Mouse (Mus musculus) kidney, embryonic 14.5 days (tissue): ENCODE results near the gene Arhgap19. TPM values are rescaled to one million over a fixed set of nuclear protein-coding genes. Genes with fewer than 3 reads are reported as not detected.

Experiments
- ATAC-seq: fragments of 200-750 bp; cut with Nextera tagmentation; 2 replicates; pipeline ENCODE4 v1.8.0; 2017; ENCODE audit warnings: moderate number of reproducible peaks, mild to moderate bottlenecking, moderate TSS enrichment, moderate library complexity; ENCODE audit not compliant: low FRiP score, low TSS enrichment
- H3K27ac ChIP-seq: fragments of 300-500 bp; sonication (generic); 2 replicates; pipeline ENCODE4 v1.5.1; 2014; ENCODE audit warnings: low read depth, mild to moderate bottlenecking, low read length, moderate library complexity, mixed read lengths
- H3K27me3 ChIP-seq: fragments of 300-500 bp; sonication (generic); 2 replicates; pipeline ENCODE4 v1.6.1; 2014; ENCODE audit warnings: mild to moderate bottlenecking, low read length; ENCODE audit not compliant: control insufficient read depth, insufficient read depth
- H3K36me3 ChIP-seq: fragments of 300-500 bp; sonication (generic); 2 replicates; pipeline ENCODE4 v1.6.1; 2014; ENCODE audit warnings: low read length, mixed read lengths; ENCODE audit not compliant: control insufficient read depth, insufficient read depth
- H3K4me1 ChIP-seq: fragments of 300-500 bp; sonication (generic); 2 replicates; pipeline ENCODE4 v1.6.1; 2014; ENCODE audit warnings: low read length, mixed read lengths; ENCODE audit not compliant: control insufficient read depth, insufficient read depth
- H3K4me2 ChIP-seq: fragments of 300-500 bp; sonication (generic); replicated peaks from 2 replicates; pipeline ENCODE4 v1.6.1; 2014; ENCODE audit warnings: low read depth, mild to moderate bottlenecking, low read length
- H3K4me3 ChIP-seq: fragments of 300-500 bp; sonication (generic); 2 replicates; pipeline ENCODE4 v1.5.1; 2014; ENCODE audit warnings: mild to moderate bottlenecking, low read length
- H3K9ac ChIP-seq: fragments of 300-500 bp; sonication (generic); 2 replicates; pipeline ENCODE4 v1.6.1; 2014; ENCODE audit warnings: low read depth, mild to moderate bottlenecking, low read length, moderate library complexity
- H3K9me3 ChIP-seq: fragments of 300-500 bp; sonication (generic); 2 replicates; pipeline ENCODE4 v1.6.1; 2016; ENCODE audit warnings: low read length; ENCODE audit not compliant: control insufficient read depth
- WGBS: fragments of 180-500 bp; shearing (Covaris S2); extraction: QIAGEN DNeasy Blood & Tissue Kit; methylation state at CpG from one replicate; pipeline ENCODE4 v1.1.7; 2014; 5-methylcytosine and 5-hydroxymethylcytosine counted together
- polyA plus RNA-seq: library from polyadenylated mRNA; unstranded; fragments of >200 nt; fragmentation: Nextera tagmentation; extraction: Ambion mirVana; gene quantifications from 2 replicates; pipeline ENCODE4 v1.2.1, GENCODE M21; 2014

The Arhgap19 gene
- polyA plus RNA-seq, 1 experiment from 2014 or later, result 38.1 TPM

GRCm38 (mm10) chr19:41844345-41844744, 42.5 kb upstream of the Arhgap19 start:
- 0 out of 2 replicates have a peak, but pooled peaks cover 6% of the 10 kb centered on the region for H3K4me1 ChIP-seq
- WGBS, result 88% methylated on average over 6 of the region's 6 CpGs
- ATAC-seq, result no peak

GRCm38 (mm10) chr19:41842706-41843105, 40.9 kb upstream of the Arhgap19 start:
- Histone ChIP-seq H3K27me3 (no peaks in the 10 kb centered on the region), H3K9me3 (no peaks in the 10 kb centered on the region), H3K4me3 (no peak overlapping the region), H3K27ac (no peak overlapping the region), H3K4me2 (no peak overlapping the region), H3K4me1 (0 out of 2 replicates have a peak, but pooled peaks cover 6% of the 10 kb centered on the region), H3K36me3 (no peaks in the 10 kb centered on the region), H3K9ac (no peak overlapping the region)
- no peak for ATAC-seq
- 84% methylated on average over 4 of the region's 4 CpGs for WGBS

More at GRCm38 (mm10) chr19:41844345-41844744, 42.5 kb upstream of the Arhgap19 start:
- Histone ChIP-seq H3K27me3 (no peaks in the 10 kb centered on the region), H3K4me2 (no peak overlapping the region), H3K9ac (no peak overlapping the region), H3K36me3 (no peaks in the 10 kb centered on the region), H3K4me3 (no peak overlapping the region), H3K27ac (no peak overlapping the region), H3K9me3 (no peaks in the 10 kb centered on the region)

- Histone ChIP-seq H3K27me3 (no peaks in the 10 kb centered on the region), H3K4me3 (no peak overlapping the region), H3K9me3 (no peaks in the 10 kb centered on the region), H3K27ac (no peak overlapping the region), H3K4me2 (no peak overlapping the region), H3K9ac (no peak overlapping the region), H3K36me3 (no peaks in the 10 kb centered on the region), H3K4me1 (0 out of 2 replicates have a peak, but pooled peaks cover 6% of the 10 kb centered on the region)
- 89% methylated on average over 4 of the region's 4 CpGs for WGBS
- ATAC-seq, result no peak
These were observed 40.3 kb upstream of the Arhgap19 start for GRCm38 (mm10) chr19:41842196-41842595.

- Histone ChIP-seq H3K27ac (no peak overlapping the region), H3K27me3 (no peaks in the 10 kb centered on the region), H3K4me2 (no peak overlapping the region), H3K36me3 (no peaks in the 10 kb centered on the region), H3K4me3 (no peak overlapping the region), H3K9ac (no peak overlapping the region), H3K4me1 (0 out of 2 replicates have a peak, but pooled peaks cover 1% of the 10 kb centered on the region), H3K9me3 (no peaks in the 10 kb centered on the region)
- ATAC-seq, result no peak
- 83% methylated on average over 7 of the region's 7 CpGs for whole genome bisulfite sequencing
These were observed 39.4 kb upstream of the Arhgap19 start for GRCm38 (mm10) chr19:41841105-41841750.

GRCm38 (mm10) chr19:41839685-41840084, 37.8 kb upstream of the Arhgap19 start:
- H3K4me1 ChIP-seq, result peaks cover 5% of the 10 kb centered on the region; the same call in 1 of the 2 replicates
- peaks cover 4% of the 10 kb centered on the region; the same call in 1 of the 2 replicates for H3K27me3 ChIP-seq
- H3K36me3 ChIP-seq, result no peaks in the 10 kb centered on the region
- H3K4me2 ChIP-seq, result no peak overlapping the region
- 96% methylated on average over 3 of the region's 3 CpGs for WGBS
- H3K4me3 ChIP-seq, result no peak overlapping the region
- ATAC-seq, result no peak
- no peaks in the 10 kb centered on the region for H3K9me3 ChIP-seq
- no peak overlapping the region for H3K9ac ChIP-seq
- no peak overlapping the region for H3K27ac ChIP-seq

GRCm38 (mm10) chr19:41838808-41839207, 37.0 kb upstream of the Arhgap19 start:
- 28% methylated on average over 6 of the region's 6 CpGs for WGBS
- Histone ChIP-seq H3K4me2 (no peak overlapping the region), H3K4me1 (peaks cover 5% of the 10 kb centered on the region; the same call in 1 of the 2 replicates), H3K36me3 (no peaks in the 10 kb centered on the region), H3K9ac (no peak overlapping the region), H3K27me3 (peaks cover 4% of the 10 kb centered on the region; the same call in 1 of the 2 replicates), H3K4me3 (no peak overlapping the region), H3K27ac (no peak overlapping the region), H3K9me3 (no peaks in the 10 kb centered on the region)
- no peak for ATAC-seq

GRCm38 (mm10) chr19:41837917-41838261, 36.0 kb upstream of the Arhgap19 start:
- no peak for ATAC-seq
- H3K9me3 ChIP-seq, result no peaks in the 10 kb centered on the region
- H3K27me3 ChIP-seq, result peaks cover 10% of the 10 kb centered on the region; the same call in 1 of the 2 replicates
- peaks cover 5% of the 10 kb centered on the region; the same call in 1 of the 2 replicates for H3K4me1 ChIP-seq
- WGBS, result 67% methylated on average over 4 of the region's 4 CpGs
- H3K9ac ChIP-seq, result no peak overlapping the region
- no peaks in the 10 kb centered on the region for H3K36me3 ChIP-seq
- H3K4me2 ChIP-seq, result no peak overlapping the region
- H3K4me3 ChIP-seq, result no peak overlapping the region
- H3K27ac ChIP-seq, result no peak overlapping the region

- H3K9me3 ChIP-seq, result no peaks in the 10 kb centered on the region
- peaks cover 5% of the 10 kb centered on the region; the same call in 1 of the 2 replicates for H3K4me1 ChIP-seq
- ATAC-seq, result no peak
- no peaks in the 10 kb centered on the region for H3K36me3 ChIP-seq
- WGBS, result 69% methylated on average over 9 of the region's 9 CpGs
- H3K4me2 ChIP-seq, result no peak overlapping the region
- no peak overlapping the region for H3K4me3 ChIP-seq
- no peak overlapping the region for H3K9ac ChIP-seq
- H3K27me3 ChIP-seq, result peaks cover 15% of the 10 kb centered on the region; the same call in 1 of the 2 replicates
- no peak overlapping the region for H3K27ac ChIP-seq
These were observed 35.5 kb upstream of the Arhgap19 start for GRCm38 (mm10) chr19:41837194-41837916.

- no peak overlapping the region for H3K27ac ChIP-seq
These were observed 34.9 kb upstream of the Arhgap19 start for GRCm38 (mm10) chr19:41836719-41837118.

More at GRCm38 (mm10) chr19:41836719-41837118, 34.9 kb upstream of the Arhgap19 start:
- Histone ChIP-seq H3K27me3 (peaks cover 17% of the 10 kb centered on the region), H3K9ac (no peak overlapping the region), H3K36me3 (no peaks in the 10 kb centered on the region), H3K4me2 (no peak overlapping the region), H3K9me3 (no peaks in the 10 kb centered on the region), H3K4me3 (no peak overlapping the region), H3K4me1 (peaks cover 8% of the 10 kb centered on the region)
- 70% methylated on average over 3 of the region's 3 CpGs for WGBS
- no peak for ATAC-seq
